Mouse (Mus musculus) embryonic facial prominence, embryonic 12.5 days (tissue): ENCODE measurements at regions not wholly inside any gene's neighbourhood (a gene's known extent, or its start where the extent isn't known, plus 50 kb on each side); places are given as distances from the start of the nearest gene placed in this dataset.

Experiments used
- ATAC-seq: fragments of 200-750 bp; cut with Nextera tagmentation; 2 replicates; pipeline ENCODE4 v1.8.0; 2017; ENCODE audit not compliant: insufficient number of reproducible peaks, insufficient read depth, low FRiP score, low TSS enrichment
- H3K27ac ChIP-seq: fragments of 300-500 bp; sonication (generic); 2 replicates; pipeline ENCODE4 v1.5.1; 2016; ENCODE audit warnings: mild to moderate bottlenecking
- H3K27me3 ChIP-seq: fragments of 300-500 bp; sonication (generic); 2 replicates; pipeline ENCODE4 v1.6.1; 2016; ENCODE audit warnings: mild to moderate bottlenecking, moderate library complexity
- H3K36me3 ChIP-seq: fragments of 300-500 bp; sonication (generic); 2 replicates; pipeline ENCODE4 v1.6.1; 2016; ENCODE audit warnings: mild to moderate bottlenecking
- H3K4me1 ChIP-seq: fragments of 300-500 bp; sonication (generic); 2 replicates; pipeline ENCODE4 v1.6.1; 2016
- H3K4me2 ChIP-seq: fragments of 300-500 bp; sonication (generic); replicated peaks from 2 replicates; pipeline ENCODE4 v1.6.1; 2016; ENCODE audit warnings: mild to moderate bottlenecking, moderate library complexity
- H3K4me3 ChIP-seq: fragments of 300-500 bp; sonication (generic); 2 replicates; pipeline ENCODE4 v1.5.1; 2016; ENCODE audit warnings: mild to moderate bottlenecking
- H3K9ac ChIP-seq: fragments of 300-500 bp; sonication (generic); 2 replicates; pipeline ENCODE4 v1.6.1; 2016; ENCODE audit warnings: mild to moderate bottlenecking, moderate library complexity
- H3K9me3 ChIP-seq: fragments of 300-500 bp; sonication (generic); 2 replicates; pipeline ENCODE4 v1.6.1; 2016; ENCODE audit warnings: mild to moderate bottlenecking, moderate library complexity
- WGBS: fragments of 180-500 bp; shearing (Covaris S2); methylation state at CpG from one replicate; pipeline ENCODE4 v1.1.7; 2016; 5-methylcytosine and 5-hydroxymethylcytosine counted together

DNA sequence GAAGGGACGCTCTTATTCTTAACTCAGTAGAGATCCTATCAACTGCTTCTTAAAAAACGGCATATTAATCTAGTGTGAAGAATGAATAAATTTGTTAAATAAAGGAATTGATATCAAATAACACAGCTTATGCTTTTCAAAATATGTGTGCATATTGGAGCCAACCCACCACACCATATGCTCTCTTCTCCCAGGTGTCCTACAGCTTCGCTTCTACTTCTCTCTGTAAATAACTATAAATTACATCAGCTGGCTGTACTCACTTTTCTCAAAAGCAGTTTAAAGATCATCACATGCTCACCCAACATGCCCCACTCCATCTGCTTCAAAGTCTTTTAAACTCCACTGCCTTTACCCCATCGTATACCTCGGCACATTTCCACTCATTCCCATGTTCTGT lies 777.0 kb downstream of the Rapgef2 start:
- Histone ChIP-seq H3K9ac (no peak overlapping the region), H3K4me2 (no peak overlapping the region), H3K36me3 (no peaks in the 10 kb centered on the region), H3K4me1 (no peaks in the 10 kb centered on the region), H3K4me3 (no peak overlapping the region), H3K27me3 (no peaks in the 10 kb centered on the region), H3K9me3 (no peaks in the 10 kb centered on the region), H3K27ac (no peak overlapping the region)
- 84% methylated on average over 5 of the region's 5 CpGs for WGBS
- ATAC-seq = no peak

GRCm38 (mm10) chr3:78477689-78478088 lies 808.6 kb downstream of the Rapgef2 start:
- no peaks in the 10 kb centered on the region for H3K36me3 ChIP-seq
- no peaks in the 10 kb centered on the region for H3K9me3 ChIP-seq
- no peak overlapping the region for H3K4me3 ChIP-seq
- no peaks in the 10 kb centered on the region for H3K4me1 ChIP-seq
- H3K27ac ChIP-seq = no peak overlapping the region
- no peaks in the 10 kb centered on the region for H3K27me3 ChIP-seq
- 0 out of 2 replicates have a peak, but pooled peaks have one; percentile 28 for ATAC-seq
- 68% methylated on average over 2 of the region's 2 CpGs for WGBS
- no peak overlapping the region for H3K4me2 ChIP-seq
- no peak overlapping the region for H3K9ac ChIP-seq
